Mouse (Mus musculus) C2C12 (cell line): ENCODE measurements around the gene Stap2.

ENCODE experiments used
- CEBPB ChIP-seq: IDR thresholded peaks from one replicate; pipeline ENCODE4 v1.6.1; 2011; ENCODE audit warnings: low read depth, mild to moderate bottlenecking, control low read depth, moderate library complexity
- CTCF ChIP-seq: IDR thresholded peaks from one replicate; pipeline ENCODE4 v1.5.1; 2011; ENCODE audit not compliant: control insufficient read depth, insufficient read depth, insufficient read length
- FOSL1 ChIP-seq: IDR thresholded peaks from one replicate; pipeline ENCODE4 v1.8.0; 2011; ENCODE audit warnings: mild to moderate bottlenecking, low read length; ENCODE audit not compliant: poor library complexity, insufficient read depth, severe bottlenecking
- MAX ChIP-seq: IDR thresholded peaks from one replicate; pipeline ENCODE4 v1.6.1; 2011; ENCODE audit warnings: mild to moderate bottlenecking, control low read depth
- MYOD1 ChIP-seq: IDR thresholded peaks from one replicate; pipeline ENCODE4 v1.6.1; 2011; ENCODE audit warnings: low read depth; ENCODE audit not compliant: control insufficient read depth, insufficient read length
- MYOG ChIP-seq: IDR thresholded peaks from one replicate; pipeline ENCODE4 v1.6.1; 2011; ENCODE audit not compliant: control insufficient read depth, insufficient read length; ENCODE audit errors: extremely low read depth
- USF1 ChIP-seq: IDR thresholded peaks from one replicate; pipeline ENCODE4 v1.6.1; 2011; ENCODE audit warnings: low read depth, mild to moderate bottlenecking, control low read depth, moderate library complexity

DNA sequence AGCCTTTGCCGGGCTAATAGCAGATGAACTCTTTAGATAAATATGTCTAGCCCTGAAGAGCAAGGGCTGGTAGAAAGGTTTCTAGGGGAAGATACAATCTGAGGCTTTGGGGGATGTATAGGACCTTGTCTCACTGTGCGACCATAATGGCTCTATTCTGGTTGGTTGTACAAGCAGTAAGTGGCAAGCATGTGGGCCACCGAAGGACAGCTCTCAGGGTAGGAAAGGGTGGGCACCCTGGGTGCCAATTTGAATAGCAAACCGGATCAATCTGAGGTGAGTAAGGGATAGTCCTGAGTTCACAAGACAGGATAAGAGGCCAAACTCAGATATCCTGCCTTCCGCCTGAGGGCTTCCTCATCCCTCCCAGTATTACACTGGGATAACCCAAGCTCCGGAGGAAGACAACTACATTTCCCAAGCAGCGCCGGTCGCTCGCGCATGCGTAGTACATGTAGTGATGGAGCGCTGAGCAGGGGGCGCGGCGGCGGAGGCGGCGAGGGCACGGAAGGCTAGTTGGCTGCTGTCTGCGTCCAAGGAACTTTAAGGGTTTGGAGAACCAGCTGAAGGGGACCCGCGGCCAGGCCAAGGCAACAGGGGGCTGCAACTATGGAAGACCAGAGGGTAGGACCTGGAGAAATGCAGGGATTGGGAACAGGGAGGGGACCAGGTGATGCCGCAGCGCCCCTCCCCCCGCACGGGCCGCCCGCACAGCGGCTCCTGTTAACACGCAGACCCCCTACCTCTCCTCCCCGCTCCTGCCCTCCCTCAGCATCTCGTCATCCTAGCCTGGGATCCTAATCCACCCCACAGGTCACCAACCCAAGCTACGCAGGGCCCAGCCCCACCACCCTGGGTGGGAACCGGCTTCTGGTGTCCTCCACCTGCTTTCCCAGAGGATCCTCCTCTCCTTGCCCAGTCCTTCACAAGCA lies 19.1 kb downstream of the Stap2 start, which contains the start of gene Fsd1:
- TF ChIP-seq USF1 = no peak
- TF ChIP-seq CTCF = no peak
- no peak for TF ChIP-seq MAX
- no peak for TF ChIP-seq MYOG
- no peak for TF ChIP-seq FOSL1
- TF ChIP-seq CEBPB = no peak
- TF ChIP-seq MYOD1 = no peak
